Mouse (Mus musculus) hindbrain, embryonic 14.5 days (tissue): Measurements from ENCODE around the gene Dock10. TPM values are rescaled to one million over a fixed set of nuclear protein-coding genes. Genes with fewer than 3 reads are reported as not detected.

Experiments
- ATAC-seq: fragments of 200-750 bp; cut with Nextera tagmentation; 2 replicates; pipeline ENCODE4 v1.8.0; 2017; ENCODE audit warnings: moderate number of reproducible peaks, mild to moderate bottlenecking, moderate TSS enrichment, moderate library complexity; ENCODE audit not compliant: low FRiP score
- DNase-seq: peaks from one replicate; pipeline ENCODE4 v3.0.0-alpha.2; 2015; ENCODE audit warnings: low spot score
- H3K27ac ChIP-seq: fragments of 300-500 bp; sonication (generic); 2 replicates; pipeline ENCODE4 v1.5.1; 2014; ENCODE audit warnings: mild to moderate bottlenecking, moderate library complexity
- H3K27me3 ChIP-seq: fragments of 300-500 bp; sonication (generic); 2 replicates; pipeline ENCODE4 v1.6.1; 2014; ENCODE audit warnings: mild to moderate bottlenecking, low read length, mixed read lengths; ENCODE audit not compliant: control insufficient read depth, insufficient read depth
- H3K36me3 ChIP-seq: fragments of 300-500 bp; sonication (generic); replicated peaks from 2 replicates; pipeline ENCODE4 v1.6.1; 2014; ENCODE audit not compliant: control insufficient read depth, insufficient read depth
- H3K4me1 ChIP-seq: fragments of 300-500 bp; sonication (generic); replicated peaks from 2 replicates; pipeline ENCODE4 v1.6.1; 2014; ENCODE audit warnings: antibody characterized with exemption, low read length, mixed read lengths; ENCODE audit not compliant: control insufficient read depth, insufficient read depth
- H3K4me2 ChIP-seq: fragments of 300-500 bp; sonication (generic); replicated peaks from 2 replicates; pipeline ENCODE4 v1.6.1; 2014; ENCODE audit warnings: mild to moderate bottlenecking, moderate library complexity
- H3K4me3 ChIP-seq: fragments of 300-500 bp; sonication (generic); replicated peaks from 2 replicates; pipeline ENCODE4 v1.5.1; 2014; ENCODE audit warnings: mild to moderate bottlenecking, low read length
- H3K9ac ChIP-seq: fragments of 300-500 bp; sonication (generic); 2 replicates; pipeline ENCODE4 v1.6.1; 2014
- H3K9me3 ChIP-seq: fragments of 300-500 bp; sonication (generic); 2 replicates; pipeline ENCODE4 v1.6.1; 2016; ENCODE audit warnings: low read length; ENCODE audit not compliant: control insufficient read depth
- WGBS: fragments of 180-500 bp; shearing (Covaris S2); extraction: QIAGEN DNeasy Blood & Tissue Kit; methylation state at CpG from one replicate; pipeline ENCODE4 v1.1.7; 2014; 5-methylcytosine and 5-hydroxymethylcytosine counted together
- polyA plus RNA-seq: library from polyadenylated mRNA; unstranded; fragments of >200 nt; fragmentation: Nextera tagmentation; extraction: Ambion mirVana; gene quantifications from 2 replicates; pipeline ENCODE4 v1.2.1, GENCODE M21; 2014

Dock10 gene
- polyA plus RNA-seq, 1 experiment from 2014 or later = 6.1 TPM

DNA sequence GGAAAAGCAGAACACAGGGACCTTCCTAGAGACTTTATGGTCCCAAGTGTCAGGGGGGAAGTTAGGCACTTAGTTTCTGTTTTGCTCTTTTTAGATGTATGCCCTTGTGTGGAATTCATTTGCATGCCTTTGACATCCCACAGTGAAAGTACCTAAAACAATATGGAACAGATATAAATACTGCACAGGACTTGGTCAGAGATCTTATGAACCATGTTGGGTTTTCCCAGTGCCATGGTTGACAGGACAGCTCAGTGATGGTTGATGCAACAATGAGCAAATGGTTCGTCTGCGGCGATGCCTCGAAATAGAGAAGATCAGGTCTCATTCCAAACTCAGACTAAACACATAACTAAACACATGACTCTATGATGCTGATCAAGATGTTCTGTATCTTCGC is 143.6 kb downstream of the Dock10 start:
- H3K9ac ChIP-seq = no peak overlapping the region
- DNase-seq = no peak
- H3K36me3 ChIP-seq = no peaks in the 10 kb centered on the region
- H3K4me3 ChIP-seq = no peak overlapping the region
- WGBS = 94% methylated on average over 5 of the region's 5 CpGs
- H3K27me3 ChIP-seq = no peaks in the 10 kb centered on the region
- no peaks in the 10 kb centered on the region for H3K9me3 ChIP-seq
- H3K27ac ChIP-seq = no peak overlapping the region
- ATAC-seq = no peak
- H3K4me2 ChIP-seq = no peak overlapping the region
- H3K4me1 ChIP-seq = no peaks in the 10 kb centered on the region

DNA sequence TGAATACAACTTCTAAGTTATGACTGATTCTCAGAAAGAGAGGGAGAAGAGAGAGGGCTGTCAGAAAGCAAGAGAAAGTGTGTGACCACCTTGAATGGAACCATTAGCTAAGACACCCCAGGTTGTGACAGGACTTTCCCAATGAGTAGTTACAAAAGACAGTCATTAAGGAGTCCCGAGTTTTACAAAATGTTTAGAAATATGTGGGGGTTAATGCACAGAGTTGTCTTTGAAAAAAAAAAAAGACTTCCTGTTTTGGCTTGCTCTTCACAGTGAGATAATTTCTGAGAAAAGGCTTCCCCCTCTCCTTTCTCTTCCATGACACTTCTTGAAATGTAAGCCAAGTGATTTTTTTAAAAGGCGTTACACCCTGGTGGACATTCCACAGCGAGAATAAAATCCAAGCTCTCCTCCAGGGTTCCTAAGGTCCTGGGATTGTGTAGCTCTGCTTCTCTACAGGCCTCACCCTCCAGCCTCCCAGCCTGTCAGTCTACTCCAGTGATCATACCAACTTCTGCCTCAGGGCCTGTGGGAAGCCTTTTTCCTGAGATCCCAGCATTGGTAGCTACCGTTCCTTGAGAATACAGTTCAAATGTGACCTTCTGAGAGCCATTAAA is 144.8 kb downstream of the Dock10 start:
- 86% methylated on average over 4 of the region's 4 CpGs for WGBS
- DNase-seq (no peak), ATAC-seq (no peak)
- no peak overlapping the region for H3K9ac ChIP-seq
- no peaks in the 10 kb centered on the region for H3K27me3 ChIP-seq
- H3K27ac ChIP-seq = no peak overlapping the region
- no peak overlapping the region for H3K4me3 ChIP-seq
- H3K4me2 ChIP-seq = no peak overlapping the region
- no peaks in the 10 kb centered on the region for H3K36me3 ChIP-seq
- no peaks in the 10 kb centered on the region for H3K4me1 ChIP-seq
- H3K9me3 ChIP-seq = no peaks in the 10 kb centered on the region

DNA sequence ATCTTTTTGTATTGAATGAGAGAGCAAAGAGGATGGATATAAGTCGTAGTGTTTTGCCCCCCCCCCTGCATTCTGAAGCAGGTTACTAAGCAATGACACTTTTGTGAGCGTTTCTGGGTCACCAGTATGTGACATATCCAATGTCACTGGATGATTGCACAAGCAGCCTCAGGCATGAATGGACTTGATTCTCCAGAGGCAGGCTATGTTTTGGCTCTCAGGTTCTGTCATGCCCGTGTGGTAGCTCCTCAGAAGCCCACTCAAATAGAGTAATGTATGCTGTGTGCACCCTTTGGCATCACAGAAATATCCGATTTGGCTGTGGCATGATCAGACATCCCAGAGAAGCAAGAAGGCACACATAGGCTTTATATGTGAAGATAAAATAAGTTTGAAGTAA is 150.8 kb downstream of the Dock10 start:
- H3K4me1 ChIP-seq = no peaks in the 10 kb centered on the region
- H3K9me3 ChIP-seq = no peaks in the 10 kb centered on the region
- no peaks in the 10 kb centered on the region for H3K36me3 ChIP-seq
- DNase-seq = no peak
- H3K27ac ChIP-seq = no peak overlapping the region
- H3K4me3 ChIP-seq = no peak overlapping the region
- H3K9ac ChIP-seq = no peak overlapping the region
- ATAC-seq = no peak
- 69% methylated on average over 4 of the region's 4 CpGs for WGBS
- no peaks in the 10 kb centered on the region for H3K27me3 ChIP-seq
- H3K4me2 ChIP-seq = no peak overlapping the region

DNA sequence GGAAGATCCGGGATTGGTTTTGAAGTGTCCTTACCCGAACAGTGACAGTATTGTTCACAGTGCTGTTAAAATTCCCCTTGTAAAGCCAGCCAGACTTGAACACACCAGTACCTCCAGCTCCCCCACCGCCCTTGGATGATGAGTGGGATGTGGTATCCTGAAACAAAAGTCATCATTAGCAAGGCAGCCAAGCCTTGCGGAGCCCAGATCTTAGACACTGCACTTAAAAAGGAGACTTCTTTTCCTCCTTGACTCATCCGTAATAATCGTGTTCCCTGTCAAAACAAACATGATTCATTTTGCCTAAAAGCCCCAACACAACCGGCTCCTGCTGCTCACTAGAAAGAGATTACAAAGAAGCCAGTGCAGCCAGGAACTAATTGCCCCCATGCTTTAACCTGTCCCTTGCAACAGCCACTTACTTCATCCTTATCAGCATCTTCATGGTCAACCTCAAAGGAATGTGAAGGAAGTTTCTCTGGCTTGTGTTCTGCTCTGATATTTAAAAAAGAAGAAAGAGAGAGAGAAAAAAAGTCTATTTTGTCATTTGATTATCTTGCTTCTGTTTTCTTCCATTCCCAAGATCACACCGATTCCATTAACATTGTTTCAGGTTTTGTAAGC is 152.1 kb downstream of the Dock10 start:
- whole genome bisulfite sequencing = 66% methylated on average over 8 of the region's 8 CpGs

DNA sequence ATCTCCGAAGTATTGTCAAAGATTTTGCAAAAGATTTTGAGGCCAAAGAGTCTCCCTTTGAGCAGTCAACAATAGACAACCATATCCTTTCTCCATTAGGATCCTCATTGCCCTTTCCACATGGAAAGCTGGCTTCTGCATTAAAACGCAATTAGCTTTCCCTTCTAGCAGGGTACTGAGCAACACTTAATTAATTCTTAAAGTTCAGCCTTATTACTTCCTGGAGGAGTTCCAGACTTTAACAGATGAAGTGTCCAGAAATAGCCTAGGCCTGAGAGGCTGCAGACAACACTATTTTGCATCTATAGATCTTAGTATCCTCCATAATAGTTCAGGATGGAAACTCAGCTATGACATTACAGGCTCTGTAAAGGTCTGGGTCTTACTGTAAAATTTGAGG is 154.0 kb downstream of the Dock10 start:
- H3K27ac ChIP-seq = no peak overlapping the region
- WGBS = 76% methylated on average over 2 of the region's 2 CpGs
- no peak overlapping the region for H3K4me2 ChIP-seq
- H3K9me3 ChIP-seq = no peaks in the 10 kb centered on the region
- H3K36me3 ChIP-seq = no peaks in the 10 kb centered on the region
- no peaks in the 10 kb centered on the region for H3K4me1 ChIP-seq
- ATAC-seq (no peak), DNase-seq (no peak)
- H3K9ac ChIP-seq = no peak overlapping the region
- no peak overlapping the region for H3K4me3 ChIP-seq
- H3K27me3 ChIP-seq = no peaks in the 10 kb centered on the region

More for the DNA sequence above, 152.1 kb downstream of the Dock10 start:
- Histone ChIP-seq H3K9ac (no peak overlapping the region), H3K4me2 (no peak overlapping the region), H3K36me3 (no peaks in the 10 kb centered on the region), H3K9me3 (no peaks in the 10 kb centered on the region), H3K4me3 (no peak overlapping the region), H3K27me3 (no peaks in the 10 kb centered on the region), H3K27ac (no peak overlapping the region), H3K4me1 (no peaks in the 10 kb centered on the region)
- no peak for ATAC-seq
- DNase-seq = no peak

DNA sequence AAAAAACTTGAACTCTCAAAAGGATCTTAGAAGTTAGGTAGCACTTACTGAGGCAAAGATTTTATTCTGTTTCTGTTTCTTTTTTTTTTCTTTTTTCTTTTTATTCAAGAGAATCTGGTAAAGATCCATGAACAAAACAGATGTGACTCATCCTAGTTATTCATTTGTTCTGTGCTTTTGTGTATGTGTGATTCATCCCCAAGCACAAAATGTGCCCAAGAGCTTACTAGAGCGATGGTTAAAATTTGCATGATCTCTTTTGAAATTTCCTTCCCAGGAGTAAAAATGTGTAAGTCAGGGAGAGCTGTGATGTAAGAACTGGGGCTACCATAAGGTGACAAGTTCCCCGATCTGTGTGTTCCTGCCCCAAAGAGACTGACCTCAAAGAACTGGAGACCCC is 155.2 kb downstream of the Dock10 start:
- H3K4me1 ChIP-seq = no peaks in the 10 kb centered on the region
- ATAC-seq (no peak), DNase-seq (no peak)
- no peaks in the 10 kb centered on the region for H3K36me3 ChIP-seq
- WGBS = 90% methylated on average over 2 of the region's 2 CpGs
- no peaks in the 10 kb centered on the region for H3K27me3 ChIP-seq
- H3K4me3 ChIP-seq = no peak overlapping the region
- no peak overlapping the region for H3K27ac ChIP-seq
- H3K4me2 ChIP-seq = no peak overlapping the region
- no peak overlapping the region for H3K9ac ChIP-seq
- no peaks in the 10 kb centered on the region for H3K9me3 ChIP-seq

GRCm38 (mm10) chr1:80583281-80583680 is 175.0 kb downstream of the Dock10 start:
- DNase-seq (no peak), ATAC-seq (no peak)
- 89% methylated on average over 5 of the region's 5 CpGs for WGBS

GRCm38 (mm10) chr1:80582186-80582585 is 176.1 kb downstream of the Dock10 start:
- ATAC-seq (no peak), DNase-seq (no peak)
- Histone ChIP-seq H3K27ac (no peak overlapping the region), H3K4me1 (no peaks in the 10 kb centered on the region), H3K4me2 (no peak overlapping the region), H3K4me3 (no peak overlapping the region), H3K27me3 (no peaks in the 10 kb centered on the region), H3K9me3 (no peaks in the 10 kb centered on the region), H3K36me3 (no peaks in the 10 kb centered on the region), H3K9ac (no peak overlapping the region)
- WGBS = 95% methylated on average over 3 of the region's 3 CpGs

More at GRCm38 (mm10) chr1:80583281-80583680, 175.0 kb downstream of the Dock10 start:
- Histone ChIP-seq H3K4me3 (no peak overlapping the region), H3K27me3 (no peaks in the 10 kb centered on the region), H3K27ac (no peak overlapping the region), H3K36me3 (no peaks in the 10 kb centered on the region), H3K4me2 (no peak overlapping the region), H3K9me3 (no peaks in the 10 kb centered on the region), H3K4me1 (no peaks in the 10 kb centered on the region), H3K9ac (no peak overlapping the region)

- DNase-seq = no peak
- ATAC-seq = no peak
- H3K9me3 ChIP-seq = no peaks in the 10 kb centered on the region
- no peak overlapping the region for H3K4me2 ChIP-seq
- no peak overlapping the region for H3K27ac ChIP-seq
- WGBS = 87% methylated on average over 2 of the region's 2 CpGs
- H3K27me3 ChIP-seq = no peaks in the 10 kb centered on the region
- no peaks in the 10 kb centered on the region for H3K4me1 ChIP-seq
- H3K4me3 ChIP-seq = no peak overlapping the region
- no peak overlapping the region for H3K9ac ChIP-seq
- no peaks in the 10 kb centered on the region for H3K36me3 ChIP-seq
Measured at GRCm38 (mm10) chr1:80576898-80577297, 181.4 kb downstream of the Dock10 start.

GRCm38 (mm10) chr1:80556446-80556845 is 201.9 kb downstream of the Dock10 start:
- no peaks in the 10 kb centered on the region for H3K27me3 ChIP-seq
- WGBS = 100% methylated on average over 1 of the region's 1 CpGs

More at GRCm38 (mm10) chr1:80556446-80556845, 201.9 kb downstream of the Dock10 start:
- Histone ChIP-seq H3K27ac (no peak overlapping the region), H3K9ac (no peak overlapping the region), H3K4me3 (no peak overlapping the region), H3K9me3 (no peaks in the 10 kb centered on the region), H3K4me2 (no peak overlapping the region), H3K4me1 (no peaks in the 10 kb centered on the region), H3K36me3 (no peaks in the 10 kb centered on the region)
- DNase-seq (no peak), ATAC-seq (no peak)
